Mouse (Mus musculus) cerebellum, adult 2 months (tissue): ENCODE measurements around the gene Optn.

Experiments
- CTCF ChIP-seq: fragments of 200-500 bp; IDR thresholded peaks from 2 replicates; pipeline ENCODE4 v1.5.1; 2011; ENCODE audit warnings: low read depth, mild to moderate bottlenecking, control low read depth, low read length, moderate library complexity, borderline replicate concordance; ENCODE audit not compliant: insufficient read depth
- POLR2A ChIP-seq: fragments of 200-500 bp; IDR thresholded peaks from 2 replicates; pipeline ENCODE4 v1.6.1; 2011; ENCODE audit warnings: low read length, control low read depth, borderline replicate concordance; ENCODE audit not compliant: insufficient read depth

GRCm38 (mm10) chr2:5045269-5045965 is 18.4 kb downstream of the Optn start:
- TF ChIP-seq CTCF (no peak), POLR2A (no peak)
